Mouse (Mus musculus) bone marrow, adult 2 months (tissue): Measurements from ENCODE around the gene Sox4.

ENCODE experiments used
- CTCF ChIP-seq: fragments of 200-500 bp; IDR thresholded peaks from 2 replicates; pipeline ENCODE4 v1.5.1; 2011; ENCODE audit warnings: low read length, control low read depth; ENCODE audit not compliant: control insufficient read depth, insufficient read depth
- POLR2A ChIP-seq: fragments of 200-500 bp; IDR thresholded peaks from 2 replicates; pipeline ENCODE4 v1.6.1; 2011; ENCODE audit warnings: low read depth, mild to moderate bottlenecking, control low read depth, low read length, borderline replicate concordance; ENCODE audit not compliant: control insufficient read depth

DNA sequence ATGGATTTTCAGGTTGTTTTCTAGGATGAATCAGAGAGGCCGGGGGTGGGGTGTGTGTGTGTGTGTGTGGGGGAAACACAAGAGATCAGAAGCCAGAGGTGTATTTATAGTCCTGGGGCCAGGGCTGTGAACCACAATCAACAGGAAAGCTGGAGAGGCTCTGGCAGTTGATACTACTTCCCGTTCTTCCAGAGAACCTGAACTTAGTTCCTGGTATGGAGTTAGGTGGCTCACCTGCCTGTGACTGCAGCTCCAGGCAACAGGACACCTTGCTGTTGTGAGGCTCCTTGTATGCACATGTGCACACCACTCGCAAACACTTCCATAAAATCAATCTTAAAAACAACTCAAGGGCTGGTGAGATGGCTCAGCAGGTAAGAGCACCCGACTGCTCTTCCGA lies 7.8 kb downstream of the Sox4 start:
- TF ChIP-seq CTCF (no peak), POLR2A (no peak)
